Mouse (Mus musculus) liver, embryonic 14.5 days (tissue): ENCODE results near the gene Spata5. TPM values are rescaled to one million over a fixed set of nuclear protein-coding genes. Genes with fewer than 3 reads are reported as not detected.

Experiments used
- ATAC-seq: fragments of 200-750 bp; cut with Nextera tagmentation; 2 replicates; pipeline ENCODE4 v1.8.0; 2017; ENCODE audit warnings: moderate number of reproducible peaks, mild to moderate bottlenecking, moderate library complexity; ENCODE audit not compliant: insufficient read depth
- DNase-seq, 3 experiments: peaks; one replicate each; pipeline ENCODE4 v3.0.0-alpha.2; 2012 to 2013; ENCODE audit warnings: low read depth in 3 of 3, low spot score in 3 of 3
- H3K27ac ChIP-seq: fragments of 300-500 bp; sonication (generic); 2 replicates; pipeline ENCODE4 v1.5.1; 2014; ENCODE audit warnings: moderate library complexity, mild to moderate bottlenecking, control low read depth, inconsistent platforms
- H3K27me3 ChIP-seq: fragments of 300-500 bp; sonication (generic); 2 replicates; pipeline ENCODE4 v1.6.1; 2014; ENCODE audit warnings: mild to moderate bottlenecking, low read length, moderate library complexity; ENCODE audit not compliant: control insufficient read depth, insufficient read depth
- H3K36me3 ChIP-seq: fragments of 300-500 bp; sonication (generic); replicated peaks from 2 replicates; pipeline ENCODE4 v1.6.1; 2014; ENCODE audit warnings: low read depth; ENCODE audit not compliant: control insufficient read depth, insufficient read depth
- H3K4me1 ChIP-seq, 2 experiments: fragments of 200-500 bp in 1 of 2; fragments of 300-500 bp in 1 of 2; sonication (generic) in 1 of 2; replicated peaks; 2 replicates each; pipeline ENCODE4 v1.6.1; 2012 to 2014; ENCODE audit warnings: antibody characterized with exemption in 1 of 2, inconsistent platforms in 1 of 2, low read length in 1 of 2; ENCODE audit not compliant: control insufficient read depth in 2 of 2, insufficient read depth in 2 of 2
- H3K4me2 ChIP-seq: fragments of 300-500 bp; sonication (generic); 2 replicates; pipeline ENCODE4 v1.6.1; 2014; ENCODE audit warnings: low read depth, mild to moderate bottlenecking, control low read depth, moderate library complexity
- H3K4me3 ChIP-seq, 2 experiments: fragments of 200-500 bp in 1 of 2; fragments of 300-500 bp in 1 of 2; sonication (generic) in 1 of 2; 2 replicates each; pipeline ENCODE4 v1.5.1; 2012 to 2014; ENCODE audit warnings: low read depth in 2 of 2, low read length in 2 of 2, mild to moderate bottlenecking in 2 of 2, control low read depth in 1 of 2, inconsistent platforms in 1 of 2, moderate library complexity in 1 of 2; ENCODE audit not compliant: insufficient read depth in 1 of 2
- H3K9ac ChIP-seq: fragments of 300-500 bp; sonication (generic); replicated peaks from 2 replicates; pipeline ENCODE4 v1.6.1; 2014; ENCODE audit warnings: mild to moderate bottlenecking, control low read depth, moderate library complexity
- H3K9me3 ChIP-seq: fragments of 300-500 bp; sonication (generic); 2 replicates; pipeline ENCODE4 v1.6.1; 2016; ENCODE audit warnings: low read length, mixed read lengths; ENCODE audit not compliant: control insufficient read depth
- CTCF ChIP-seq: IDR thresholded peaks from 2 replicates; pipeline ENCODE4 v1.5.1; 2016; ENCODE audit warnings: antibody characterized with exemption, low read depth, control low read depth
- EP300 ChIP-seq: IDR thresholded peaks from 2 replicates; pipeline ENCODE4 v1.6.1; 2016; ENCODE audit warnings: antibody characterized with exemption, low read depth
- WGBS: fragments of 180-500 bp; shearing (Covaris S2); extraction: QIAGEN DNeasy Blood & Tissue Kit; methylation state at CpG from one replicate; pipeline ENCODE4 v1.1.7; 2014; ENCODE audit not compliant: insufficient replicate concordance; 5-methylcytosine and 5-hydroxymethylcytosine counted together
- polyA plus RNA-seq, 2 experiments: library from polyadenylated mRNA; depleted of rRNA in 1 of 2; stranded (reverse) in 1 of 2; unstranded in 1 of 2; fragments of >200 nt; fragmentation: Nextera tagmentation in 1 of 2; extraction: Ambion mirVana in 1 of 2; gene quantifications; 2 replicates each; pipeline versions ENCODE4 v1.2.1 to v1.2.3; 2012 to 2014

Spata5 gene
- polyA plus RNA-seq, 2 experiments: 6.0 to 22.2 TPM

DNA sequence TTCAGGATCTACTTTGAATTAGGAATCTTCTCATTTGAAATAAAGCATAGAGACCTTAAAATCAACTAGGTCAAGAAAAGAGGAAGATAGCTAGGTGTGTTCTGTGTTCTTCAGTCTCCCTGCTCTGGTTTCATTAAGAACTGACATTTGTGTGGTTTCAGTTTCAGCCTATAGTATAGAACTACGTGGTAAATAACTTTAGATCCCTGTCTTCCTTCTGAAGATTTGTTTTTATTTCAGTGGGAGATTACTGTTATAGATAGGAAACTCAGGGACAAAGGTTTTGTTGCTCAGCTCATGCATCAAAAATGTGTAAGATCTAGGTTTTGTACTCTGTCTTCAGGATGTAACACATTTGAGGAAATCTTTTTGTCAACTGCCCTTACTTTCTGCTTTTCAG is 56.8 kb downstream of the Spata5 start:
- no peak overlapping the region for H3K9ac ChIP-seq
- DNase-seq (no peak), ATAC-seq (no peak)
- 33% methylated on average over 1 of the region's 1 CpGs for WGBS
- no peak overlapping the region for H3K4me3 ChIP-seq
- no peaks in the 10 kb centered on the region; the same call in 1 of the 2 replicates for H3K36me3 ChIP-seq
- H3K9me3 ChIP-seq: no peaks in the 10 kb centered on the region
- H3K27ac ChIP-seq: no peak overlapping the region
- H3K4me1 ChIP-seq: no peaks in the 10 kb centered on the region
- H3K27me3 ChIP-seq: no peaks in the 10 kb centered on the region
- TF ChIP-seq EP300 (no peak), CTCF (no peak)
- H3K4me2 ChIP-seq: no peak overlapping the region

DNA sequence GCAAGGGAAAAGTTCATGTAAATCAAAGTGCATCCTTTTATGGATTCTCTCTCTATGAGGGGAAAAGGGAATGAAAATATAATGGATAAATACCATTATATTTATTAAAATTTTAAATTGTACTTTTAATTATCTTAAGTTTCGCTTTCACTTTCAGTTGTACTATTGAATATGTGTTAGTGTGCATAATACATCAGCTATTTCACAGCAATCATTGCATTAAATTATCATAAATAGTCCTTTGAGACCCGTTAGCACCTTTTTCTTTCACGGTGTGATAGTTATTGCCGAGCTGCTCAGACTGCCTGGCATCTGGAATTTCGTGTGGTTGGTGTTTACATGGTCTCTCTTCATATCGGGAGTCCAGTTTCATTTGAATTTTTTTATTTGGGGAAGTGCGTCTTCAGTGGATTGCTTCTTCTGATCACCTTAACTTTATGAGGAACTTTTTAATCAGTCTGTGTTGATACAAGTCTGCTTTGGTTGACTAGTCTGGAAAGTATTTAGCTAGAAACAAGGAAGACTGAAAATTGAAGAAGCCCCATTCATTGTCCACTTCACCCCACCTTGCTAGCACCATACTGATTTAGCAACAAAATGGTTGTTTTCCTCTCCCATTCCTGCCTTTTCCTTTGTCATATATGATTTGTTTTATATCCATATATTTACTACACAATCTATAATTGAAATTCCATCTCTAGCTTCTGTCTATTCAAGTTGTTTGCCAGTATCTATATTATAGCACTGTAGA is 57.9 kb downstream of the Spata5 start:
- Histone ChIP-seq H3K27ac (no peak overlapping the region), H3K36me3 (no peaks in the 10 kb centered on the region; the same call in 1 of the 2 replicates), H3K9me3 (no peaks in the 10 kb centered on the region), H3K9ac (no peak overlapping the region), H3K4me3 (no peak overlapping the region), H3K4me1 (peaks cover 3% of the 10 kb centered on the region in 2 experiments; a peak in 2 of 4 replicates), H3K27me3 (no peaks in the 10 kb centered on the region), H3K4me2 (no peak overlapping the region; the same call in 1 of the 2 replicates)
- WGBS: 77% methylated on average over 7 of the region's 7 CpGs
- no peak for TF ChIP-seq EP300
- TF ChIP-seq CTCF: no peak
- ATAC-seq (no peak), DNase-seq (no peak)

DNA sequence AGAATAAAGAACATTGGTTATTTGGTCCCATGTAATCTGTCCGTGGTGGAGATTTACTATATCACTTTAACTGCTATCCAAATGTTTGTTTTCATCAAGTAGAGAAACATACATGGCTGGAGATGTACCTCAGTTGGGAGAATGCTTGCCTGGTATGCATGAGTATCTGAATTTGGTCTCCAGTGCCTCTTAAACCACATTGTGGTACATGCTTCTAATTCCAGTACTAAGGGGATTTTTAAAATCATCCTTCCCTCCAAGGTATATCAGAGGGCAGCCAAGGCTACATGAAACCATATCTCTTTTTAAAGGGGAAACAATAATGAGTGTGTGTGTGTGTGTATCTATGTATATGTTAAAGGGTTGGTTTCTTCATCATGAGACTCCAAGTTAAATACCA is 60.1 kb downstream of the Spata5 start:
- WGBS: 75% methylated on average over 1 of the region's 1 CpGs
- H3K4me1 ChIP-seq: peaks cover 8 to 9% of the 10 kb centered on the region in 2 experiments
- H3K4me2 ChIP-seq: no peak overlapping the region
- H3K4me3 ChIP-seq: no peak overlapping the region
- H3K27ac ChIP-seq: no peak overlapping the region
- no peak for DNase-seq
- no peak for ATAC-seq
- no peaks in the 10 kb centered on the region for H3K27me3 ChIP-seq
- H3K36me3 ChIP-seq: no peaks in the 10 kb centered on the region; the same call in 1 of the 2 replicates
- H3K9ac ChIP-seq: no peak overlapping the region
- no peaks in the 10 kb centered on the region for H3K9me3 ChIP-seq
- TF ChIP-seq CTCF (no peak), EP300 (no peak)

DNA sequence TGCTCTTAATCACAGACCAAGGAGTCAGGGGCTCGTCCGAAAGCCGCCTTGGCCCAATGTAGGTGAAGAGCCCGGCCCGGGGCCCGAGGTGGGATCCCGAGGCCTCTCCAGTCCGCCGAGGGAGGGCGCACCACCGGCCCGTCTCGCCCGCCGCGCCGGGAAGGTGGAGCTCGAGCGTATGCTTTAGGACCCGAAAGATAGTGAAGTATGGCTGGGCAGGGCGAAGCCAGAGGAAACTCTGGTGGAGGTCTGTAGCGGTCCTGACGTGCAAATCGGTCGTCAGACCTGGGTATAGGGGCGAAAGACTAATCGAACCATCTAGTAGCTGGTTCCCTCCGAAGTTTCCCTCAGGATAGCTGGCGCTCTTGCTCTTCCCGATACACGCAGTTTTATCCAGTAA is 61.6 kb downstream of the Spata5 start:
- peaks cover 8 to 9% of the 10 kb centered on the region in 2 experiments for H3K4me1 ChIP-seq
- no peaks in the 10 kb centered on the region for H3K9me3 ChIP-seq
- H3K4me3 ChIP-seq: no peak overlapping the region
- no peaks in the 10 kb centered on the region for H3K27me3 ChIP-seq
- ATAC-seq (no peak), DNase-seq (no peak)
- H3K27ac ChIP-seq: no peak overlapping the region
- no peaks in the 10 kb centered on the region; the same call in 1 of the 2 replicates for H3K36me3 ChIP-seq
- no peak for TF ChIP-seq CTCF
- TF ChIP-seq EP300: no peak
- 92% methylated on average over 31 of the region's 31 CpGs for WGBS
- H3K4me2 ChIP-seq: no peak overlapping the region
- no peak overlapping the region for H3K9ac ChIP-seq

- ATAC-seq (peak; percentile 63; the same call in 1 of the 2 replicates), DNase-seq (peak in 1 of 3 experiments; percentile 45)
- Histone ChIP-seq H3K4me2 (no peak overlapping the region), H3K4me3 (no peak overlapping the region), H3K27me3 (no peaks in the 10 kb centered on the region), H3K9ac (no peak overlapping the region; the same call in 1 of the 2 replicates), H3K4me1 (peaks cover 9 to 10% of the 10 kb centered on the region in 2 experiments), H3K27ac (no peak overlapping the region), H3K36me3 (no peaks in the 10 kb centered on the region; the same call in 1 of the 2 replicates), H3K9me3 (no peaks in the 10 kb centered on the region)
- 10% methylated on average over 1 of the region's 1 CpGs for WGBS
- TF ChIP-seq EP300 (peak; percentile 36; the same call in 1 of the 2 replicates), CTCF (no peak)
These were observed 63.0 kb downstream of the Spata5 start for GRCm38 (mm10) chr3:37482720-37483119.
